Mouse (Mus musculus): ENCODE measurements at regions not wholly inside any gene's neighbourhood (a gene's known extent, or its start where the extent isn't known, plus 50 kb on each side); places are given as distances from the start of the nearest gene placed in this dataset.

GRCm38 (mm10) chrX:44228847-44229246 lies 139.3 kb downstream of the Dcaf12l2 start:
- DNase-seq (ENCODE audit: low read depth, low spot score) = peak; percentile 47
